Mouse (Mus musculus): ENCODE results near the gene Tceal9. TPM values are rescaled to one million over a fixed set of nuclear protein-coding genes. Genes with fewer than 3 reads are reported as not detected.
A peak's percentile ranks its signal among the peaks of the same experiment; 100 is the strongest.
"Not testable (repeated sequence)": the region's sequence is repeated elsewhere in the genome, so short reads cannot be mapped to it uniquely, and the experiment has no call there.

Tceal9 gene
- 2.4 and 3.0 TPM in 2 replicates for polyA plus RNA-seq (2012; rRNA removed)

DNA sequence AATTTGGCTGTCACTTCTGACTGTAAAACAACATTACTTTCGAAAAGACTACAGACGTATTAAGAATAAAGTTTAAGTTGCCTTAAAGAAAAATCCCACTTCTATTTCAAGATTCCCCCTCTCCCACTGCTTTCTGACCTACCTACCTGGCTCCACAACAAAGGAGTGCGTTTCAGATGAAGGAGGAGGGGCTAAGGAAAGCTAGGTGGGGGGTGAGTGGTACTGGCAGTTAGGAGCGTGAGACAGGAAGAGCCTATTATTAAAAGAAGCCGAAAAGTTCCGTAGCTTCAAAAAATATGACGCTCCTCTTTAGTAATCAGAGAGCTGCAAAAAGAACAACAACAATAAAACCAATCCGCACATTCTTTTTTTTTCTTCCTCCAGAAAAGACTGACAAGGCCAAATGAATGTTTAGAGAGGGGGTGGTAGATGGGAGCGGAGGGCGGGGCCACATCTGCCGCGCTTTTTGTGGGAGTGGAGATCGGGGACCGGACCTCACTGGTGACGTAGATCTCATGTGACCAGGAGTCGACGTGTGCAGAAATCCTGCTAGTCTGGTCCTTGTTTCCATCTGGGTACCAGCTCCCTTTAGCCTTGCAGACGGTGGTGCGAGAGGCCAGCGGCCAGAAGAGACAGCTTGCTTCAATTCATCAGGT, at the start of gene Tceal9:
Gene Tceal9, plus strand, starts transcription at position 506 of the 656 bp plus-strand sequence.
- Histone ChIP-seq H3K36me3 (ENCODE audit: control insufficient read depth, insufficient read depth, low read length) (no peaks in the 10 kb centered on the region), H3K27me3 (ENCODE audit: control insufficient read depth, insufficient read depth, low read length) (no peaks in the 10 kb centered on the region), H3K4me3 (ENCODE audit: low read depth, low read length) (peak within 1 kb of the TSS; percentile 64), H3K27ac (ENCODE audit: insufficient read depth, low read depth, low read length) (peak within 1 kb of the TSS; percentile 17), H3K4me1 (ENCODE audit: control insufficient read depth, insufficient read depth, insufficient read length, low read length) (no peaks in the 10 kb centered on the region)
- TF ChIP-seq POLR2A (IDR thresholded peaks at IDR 0.05; ENCODE audit: low read depth, low read length) (0 out of 2 replicates have a peak, but pooled peaks have one; percentile 21), CTCF (IDR thresholded peaks at IDR 0.05; ENCODE audit: extremely low read depth, insufficient read length, insufficient replicate concordance, low read depth, low read length) (no peak)
- 17% methylated on average over 20 of the region's 20 CpGs for WGBS

DNA sequence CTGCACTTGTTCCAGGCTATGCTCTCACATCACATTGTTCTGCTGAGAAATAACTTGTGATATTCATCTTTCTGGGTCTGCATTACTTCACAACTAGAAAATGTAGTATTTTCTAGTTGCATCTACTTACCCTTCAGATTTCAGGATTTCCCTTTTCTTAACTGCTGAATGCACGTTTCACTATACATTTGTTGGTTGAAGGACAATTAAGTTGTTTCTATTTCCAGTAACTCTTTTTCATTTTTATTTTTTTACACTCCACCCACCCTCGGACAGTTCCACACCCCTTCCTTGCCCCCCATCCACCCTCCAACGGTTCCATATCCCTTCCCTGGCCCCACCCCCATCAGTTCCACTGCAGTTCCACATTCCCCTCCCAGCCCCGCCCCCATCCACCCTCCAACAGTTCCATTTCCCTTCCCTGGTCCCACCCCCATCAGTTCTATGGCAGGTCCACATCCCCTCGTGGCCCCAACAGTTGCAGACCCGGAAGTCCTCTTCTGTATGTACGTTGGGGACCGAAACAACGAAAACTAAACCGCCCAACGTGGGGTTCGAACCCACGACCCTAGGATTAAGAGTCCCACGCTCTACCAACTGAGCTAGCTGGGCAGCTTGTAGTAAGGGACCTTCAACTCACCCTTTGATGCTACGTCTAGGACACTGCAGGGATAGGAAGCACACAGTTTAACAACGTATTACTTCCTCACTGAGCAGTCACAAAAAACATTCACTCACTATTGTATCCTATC, 49.5 kb upstream of the Tceal9 start:
- Histone ChIP-seq H3K27ac (ENCODE audit: insufficient read depth, low read depth, low read length) (no peak overlapping the region), H3K4me3 (ENCODE audit: low read depth, low read length) (no peak overlapping the region), H3K36me3 (ENCODE audit: control insufficient read depth, insufficient read depth, low read length) (no peaks in the 10 kb centered on the region), H3K27me3 (ENCODE audit: control insufficient read depth, insufficient read depth, low read length) (no peaks in the 10 kb centered on the region), H3K4me1 (ENCODE audit: control insufficient read depth, insufficient read depth, insufficient read length, low read length) (no peaks in the 10 kb centered on the region)
- no peak for TF ChIP-seq CTCF (IDR thresholded peaks at IDR 0.05; ENCODE audit: extremely low read depth, insufficient read length, insufficient replicate concordance, low read depth, low read length)
- no peak for TF ChIP-seq POLR2A (IDR thresholded peaks at IDR 0.05; ENCODE audit: low read depth, low read length)
- WGBS = 76% methylated on average over 16 of the region's 16 CpGs

DNA sequence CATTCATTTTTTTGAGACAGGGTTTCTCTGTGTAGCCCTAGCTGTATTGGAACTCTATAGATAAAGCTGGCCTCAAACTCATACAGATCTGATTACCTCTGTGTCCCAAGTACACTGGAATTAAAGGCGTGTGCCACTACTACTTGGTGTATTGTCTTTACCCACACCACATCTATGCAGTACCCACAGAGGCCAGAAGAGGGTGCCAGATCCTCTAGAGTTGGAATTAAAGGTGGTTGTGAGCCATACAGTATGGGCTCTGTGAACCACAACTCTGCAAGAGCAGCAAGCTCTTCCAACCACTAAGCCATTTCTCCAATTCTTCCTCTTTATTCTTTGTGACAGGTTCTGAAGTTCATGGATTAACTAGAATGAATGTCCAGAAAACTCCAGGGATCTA, 48.0 kb upstream of the Tceal9 start:
- Histone ChIP-seq H3K27ac (ENCODE audit: insufficient read depth, low read depth, low read length) (no peak overlapping the region), H3K4me3 (ENCODE audit: low read depth, low read length) (no peak overlapping the region), H3K27me3 (ENCODE audit: control insufficient read depth, insufficient read depth, low read length) (no peaks in the 10 kb centered on the region), H3K36me3 (ENCODE audit: control insufficient read depth, insufficient read depth, low read length) (no peaks in the 10 kb centered on the region), H3K4me1 (ENCODE audit: control insufficient read depth, insufficient read depth, insufficient read length, low read length) (no peaks in the 10 kb centered on the region)
- WGBS = 35% methylated on average over 1 of the region's 1 CpGs
- TF ChIP-seq CTCF (IDR thresholded peaks at IDR 0.05; ENCODE audit: extremely low read depth, insufficient read length, insufficient replicate concordance, low read depth, low read length) (no peak), POLR2A (IDR thresholded peaks at IDR 0.05; ENCODE audit: low read depth, low read length) (no peak)

DNA sequence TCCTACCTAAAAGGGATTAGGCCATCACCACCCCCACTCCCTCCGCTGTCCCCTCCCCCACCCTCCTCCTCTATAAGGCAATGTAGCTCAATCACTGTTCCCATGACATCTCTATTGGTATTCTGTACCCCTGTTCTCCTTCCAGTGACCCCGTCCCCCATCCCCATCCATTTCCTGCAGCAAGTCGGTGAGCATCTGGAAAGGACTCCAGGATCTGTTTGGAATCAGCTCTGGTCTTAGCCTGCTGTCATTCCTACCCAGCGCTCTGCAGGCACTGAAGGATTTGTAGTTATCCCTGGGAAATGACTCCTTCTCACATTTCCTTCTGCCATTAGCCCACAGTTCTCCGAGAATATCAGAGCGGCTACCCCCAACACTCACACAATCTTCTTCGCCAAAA, 41.6 kb upstream of the Tceal9 start:
- Histone ChIP-seq H3K4me1 (ENCODE audit: control insufficient read depth, insufficient read depth, insufficient read length, low read length) (no peaks in the 10 kb centered on the region), H3K27me3 (ENCODE audit: control insufficient read depth, insufficient read depth, low read length) (no peaks in the 10 kb centered on the region), H3K27ac (ENCODE audit: insufficient read depth, low read depth, low read length) (no peak overlapping the region), H3K36me3 (ENCODE audit: control insufficient read depth, insufficient read depth, low read length) (no peaks in the 10 kb centered on the region), H3K4me3 (ENCODE audit: low read depth, low read length) (peak overlapping the region; percentile 45)
- no peak for TF ChIP-seq POLR2A (IDR thresholded peaks at IDR 0.05; ENCODE audit: low read depth, low read length)
- TF ChIP-seq CTCF (IDR thresholded peaks at IDR 0.05; ENCODE audit: extremely low read depth, insufficient read length, insufficient replicate concordance, low read depth, low read length) = no peak
- 27% methylated on average over 7 of the region's 7 CpGs for WGBS

DNA sequence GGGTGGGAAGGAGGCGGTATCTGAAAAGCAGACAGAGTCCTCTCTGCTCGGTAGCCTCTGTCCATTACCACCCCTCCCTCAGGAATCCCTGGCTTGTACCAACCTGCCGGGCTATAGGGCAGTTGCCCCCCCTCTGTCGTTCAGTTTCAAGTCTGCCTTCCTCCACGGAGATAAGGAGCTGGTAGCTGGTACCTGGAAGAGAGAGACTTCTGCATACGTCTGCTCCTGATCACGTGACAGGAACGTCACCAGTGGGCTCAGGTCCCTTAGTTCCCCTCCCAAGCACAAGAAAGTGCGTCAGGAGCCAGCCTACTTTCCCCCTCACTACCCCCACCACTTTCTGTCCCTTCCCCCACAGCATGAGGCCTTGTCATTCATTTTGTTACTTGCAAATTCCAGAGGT, 41.2 kb upstream of the Tceal9 start, which contains the start of gene Tceal5:
Gene Tceal5, minus strand, starts transcription at position 213 of the 403 bp plus-strand sequence.
- 9% methylated on average over 9 of the region's 9 CpGs for WGBS
- peak within 1 kb of the TSS; percentile 45 for H3K4me3 ChIP-seq (ENCODE audit: low read depth, low read length)
- no peak for TF ChIP-seq POLR2A (IDR thresholded peaks at IDR 0.05; ENCODE audit: low read depth, low read length)
- TF ChIP-seq CTCF (IDR thresholded peaks at IDR 0.05; ENCODE audit: extremely low read depth, insufficient read length, insufficient replicate concordance, low read depth, low read length) = no peak
- H3K27ac ChIP-seq (ENCODE audit: insufficient read depth, low read depth, low read length) = no peak within 1 kb of the TSS
- no peaks in the 10 kb centered on the region for H3K36me3 ChIP-seq (ENCODE audit: control insufficient read depth, insufficient read depth, low read length)
- no peaks in the 10 kb centered on the region for H3K27me3 ChIP-seq (ENCODE audit: control insufficient read depth, insufficient read depth, low read length)
- no peaks in the 10 kb centered on the region for H3K4me1 ChIP-seq (ENCODE audit: control insufficient read depth, insufficient read depth, insufficient read length, low read length)

DNA sequence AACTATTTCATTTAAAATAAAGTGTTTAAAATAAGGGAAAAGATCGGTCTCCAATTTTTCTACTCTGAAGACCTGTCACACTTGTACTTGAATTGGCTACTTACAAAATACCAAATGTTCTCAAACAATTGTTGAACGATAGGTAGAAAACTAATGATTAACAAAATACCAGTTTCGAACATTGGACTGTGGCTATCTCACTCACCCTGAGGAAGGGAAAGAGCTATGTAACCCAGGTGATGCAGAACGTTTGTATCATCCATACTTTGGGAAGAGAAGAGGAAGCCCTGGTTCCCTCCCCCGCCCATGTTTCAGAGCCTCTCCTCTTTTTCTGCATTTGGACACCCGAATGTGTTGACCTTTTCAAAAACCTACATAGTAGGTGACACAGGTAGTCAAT, 40.5 kb upstream of the Tceal9 start:
- no peaks in the 10 kb centered on the region for H3K27me3 ChIP-seq (ENCODE audit: control insufficient read depth, insufficient read depth, low read length)
- TF ChIP-seq CTCF (IDR thresholded peaks at IDR 0.05; ENCODE audit: extremely low read depth, insufficient read length, insufficient replicate concordance, low read depth, low read length) = no peak
- TF ChIP-seq POLR2A (IDR thresholded peaks at IDR 0.05; ENCODE audit: low read depth, low read length) = no peak
- no peak overlapping the region for H3K27ac ChIP-seq (ENCODE audit: insufficient read depth, low read depth, low read length)
- H3K4me3 ChIP-seq (ENCODE audit: low read depth, low read length) = no peak overlapping the region
- H3K36me3 ChIP-seq (ENCODE audit: control insufficient read depth, insufficient read depth, low read length) = no peaks in the 10 kb centered on the region
- H3K4me1 ChIP-seq (ENCODE audit: control insufficient read depth, insufficient read depth, insufficient read length, low read length) = no peaks in the 10 kb centered on the region
- WGBS = 46% methylated on average over 6 of the region's 6 CpGs

DNA sequence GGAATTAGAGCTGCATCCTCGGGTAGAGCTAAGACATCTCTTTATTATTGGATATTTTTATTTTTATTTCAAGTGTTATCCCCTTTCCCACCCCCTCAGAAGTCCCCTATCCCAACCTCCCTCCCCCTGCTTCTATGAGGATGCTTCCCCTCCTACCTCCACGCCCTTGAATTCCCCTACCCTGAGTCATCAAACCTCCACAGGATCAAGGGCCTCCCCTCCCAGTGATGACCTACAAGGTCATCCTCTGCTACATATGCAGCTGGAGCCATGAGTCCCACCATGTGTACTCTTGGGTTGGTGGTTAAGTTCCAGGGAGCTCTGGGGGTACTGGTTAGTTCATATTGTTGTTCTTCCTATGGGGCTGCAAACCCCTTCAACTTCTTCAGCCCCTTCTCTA, 31.5 kb upstream of the Tceal9 start:
- Histone ChIP-seq H3K4me1 (ENCODE audit: control insufficient read depth, insufficient read depth, insufficient read length, low read length) (no peaks in the 10 kb centered on the region), H3K27me3 (ENCODE audit: control insufficient read depth, insufficient read depth, low read length) (no peaks in the 10 kb centered on the region), H3K4me3 (ENCODE audit: low read depth, low read length) (no peak overlapping the region), H3K36me3 (ENCODE audit: control insufficient read depth, insufficient read depth, low read length) (no peaks in the 10 kb centered on the region), H3K27ac (ENCODE audit: insufficient read depth, low read depth, low read length) (no peak overlapping the region)
- TF ChIP-seq POLR2A (IDR thresholded peaks at IDR 0.05; ENCODE audit: low read depth, low read length) (no peak), CTCF (IDR thresholded peaks at IDR 0.05; ENCODE audit: extremely low read depth, insufficient read length, insufficient replicate concordance, low read depth, low read length) (no peak)
- 77% methylated on average over 2 of the region's 2 CpGs for WGBS

DNA sequence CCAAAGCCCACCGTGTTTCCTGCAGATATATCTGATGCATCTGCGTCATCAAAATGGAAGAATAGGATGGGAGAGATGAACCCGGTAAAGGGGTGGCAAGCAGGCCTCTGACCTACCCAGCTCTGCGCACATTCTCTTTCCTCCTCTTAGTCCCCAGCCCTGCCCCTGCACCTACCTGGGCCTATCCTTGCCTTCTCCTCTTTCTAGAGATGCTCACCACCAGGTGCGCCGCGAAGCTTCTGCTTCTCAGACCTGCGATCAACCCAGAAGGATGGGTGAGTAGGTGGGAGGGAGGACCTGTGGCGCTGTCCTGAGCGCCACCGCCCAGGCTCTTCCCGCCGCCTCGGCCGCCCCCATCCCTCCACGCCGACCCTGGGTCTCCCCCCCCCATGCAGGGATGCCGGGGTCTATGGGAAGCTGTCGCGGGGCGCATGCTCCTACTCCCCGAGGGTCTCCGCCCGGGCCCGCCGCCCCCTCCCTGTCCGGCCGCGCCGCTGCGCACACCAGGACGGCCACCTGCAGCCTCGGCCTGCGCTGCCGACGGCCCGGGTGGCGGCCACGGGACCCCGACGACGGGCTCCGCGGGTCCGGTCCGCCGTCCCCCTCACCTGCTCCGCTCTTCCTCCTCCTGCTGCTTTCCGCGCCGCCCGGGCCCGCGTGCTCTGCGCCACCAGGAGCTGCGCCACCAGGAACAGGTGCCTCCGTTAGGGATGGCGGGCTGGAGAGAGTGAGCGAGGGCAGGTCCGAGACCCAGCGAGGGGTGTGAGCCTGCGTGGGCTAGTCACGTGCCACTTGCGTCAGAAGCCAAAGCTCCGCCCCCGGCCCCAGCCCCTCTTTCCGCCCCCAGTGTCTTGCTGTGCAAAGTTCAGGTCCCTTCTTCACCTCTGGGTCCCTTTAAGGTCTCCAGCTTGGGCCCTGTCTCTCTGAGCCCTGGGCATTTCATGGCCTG, 29.9 kb upstream of the Tceal9 start, which contains the start of the genes Tceal7 and Bex1:
Gene Tceal7, plus strand, starts transcription at position 51 of the 949 bp plus-strand sequence.
Gene Bex1, minus strand, starts transcription at position 785 of the 949 bp plus-strand sequence.
- H3K27me3 ChIP-seq (ENCODE audit: control insufficient read depth, insufficient read depth, low read length); H3K36me3 ChIP-seq (ENCODE audit: control insufficient read depth, insufficient read depth, low read length); H3K4me1 ChIP-seq (ENCODE audit: control insufficient read depth, insufficient read depth, insufficient read length, low read length); H3K27ac ChIP-seq (ENCODE audit: insufficient read depth, low read depth, low read length); H3K4me3 ChIP-seq (ENCODE audit: low read depth, low read length): not testable (repeated sequence)
- WGBS = 39% methylated on average over 13 of the region's 67 CpGs
